8 mouse cellular contexts compared by ENCODE assay signal in genomic region chr14:52013021-52013610, GRCm38 (mm10). TPM values are rescaled to one million over a fixed set of nuclear protein-coding genes. Genes with fewer than 3 reads are reported as not detected.
A peak's percentile ranks its signal among the peaks of the same experiment; 100 is the strongest.
DNase-seq lines count a peak whose midpoint lies in the region; ATAC-seq and TF ChIP-seq lines count a peak whose summit lies in the region.
"Had no signal": no experiment of that assay in that cellular context is flagged by ENCODE, and none has a peak within 500 bp of the region (broad histone marks: within the 10 kb centered on the region; RNA-seq: fewer than 3 reads in every experiment).

No protein-coding gene starts in this region.

- H3K9me3 ChIP-seq in kidney, postnatal 0 days (replicated peaks; ENCODE audit: low read length) = no peaks in the 10 kb centered on the region
- H3K9me3 ChIP-seq in forebrain, embryonic 10.5 days = no peaks in the 10 kb centered on the region
- H3K9me3 ChIP-seq in hindbrain, postnatal 0 days (ENCODE audit: low read length) = no peaks in the 10 kb centered on the region
- no peaks in the 10 kb centered on the region for H3K9me3 ChIP-seq in neural tube, embryonic 12.5 days

- H3K4me1 ChIP-seq in kidney, postnatal 0 days (replicated peaks; ENCODE audit: insufficient read depth, low read length) = peaks cover 37% of the 10 kb centered on the region
- H3K4me1 ChIP-seq in forebrain, embryonic 10.5 days = peaks cover 90% of the 10 kb centered on the region
- H3K4me1 ChIP-seq in hindbrain, postnatal 0 days (ENCODE audit: insufficient read depth, low read length) = peaks cover 47% of the 10 kb centered on the region
- H3K4me1 ChIP-seq in neural tube, embryonic 12.5 days = peaks cover 72% of the 10 kb centered on the region

- peak overlapping the region; percentile 97 for H3K27ac ChIP-seq in kidney, postnatal 0 days
- peak overlapping the region; percentile 100 for H3K27ac ChIP-seq in forebrain, embryonic 10.5 days
- peak overlapping the region; percentile 96 for H3K27ac ChIP-seq in hindbrain, postnatal 0 days
- H3K27ac ChIP-seq in neural tube, embryonic 12.5 days = peak overlapping the region; percentile 98

- peak overlapping the region; percentile 67 for H3K4me2 ChIP-seq in kidney, postnatal 0 days (ENCODE audit: low read length)
- peak overlapping the region; percentile 74 for H3K4me2 ChIP-seq in hindbrain, postnatal 0 days (ENCODE audit: low read depth, low read length)
- H3K4me2 ChIP-seq in neural tube, embryonic 12.5 days (replicated peaks) = peak overlapping the region; percentile 64

- peaks cover 6% of the 10 kb centered on the region; the same call in 1 of the 2 replicates for H3K36me3 ChIP-seq in kidney, postnatal 0 days (ENCODE audit: insufficient read depth, low read length)
- peaks cover 25% of the 10 kb centered on the region for H3K36me3 ChIP-seq in forebrain, embryonic 10.5 days (replicated peaks)
- H3K36me3 ChIP-seq in hindbrain, postnatal 0 days (ENCODE audit: insufficient read depth, low read length) = peaks cover 3% of the 10 kb centered on the region; the same call in 1 of the 2 replicates
- H3K36me3 ChIP-seq in neural tube, embryonic 12.5 days = peaks cover 12% of the 10 kb centered on the region

- peak overlapping the region; percentile 91; the same call in 1 of the 2 replicates for H3K9ac ChIP-seq in kidney, postnatal 0 days (ENCODE audit: low read depth, low read length)
- H3K9ac ChIP-seq in hindbrain, postnatal 0 days (replicated peaks; ENCODE audit: low read length) = peak overlapping the region; percentile 80
- H3K9ac ChIP-seq in neural tube, embryonic 12.5 days = peak overlapping the region; percentile 98

- WGBS in kidney, postnatal 0 days = 56% methylated on average over 8 of the region's 8 CpGs
- 22% methylated on average over 8 of the region's 8 CpGs for WGBS in forebrain, embryonic 10.5 days
- 22% methylated on average over 8 of the region's 8 CpGs for WGBS in hindbrain, postnatal 0 days
- WGBS in neural tube, embryonic 12.5 days = 28% methylated on average over 8 of the region's 8 CpGs

- no peaks in the 10 kb centered on the region for H3K27me3 ChIP-seq in kidney, postnatal 0 days (ENCODE audit: insufficient read depth, low read length)
- no peaks in the 10 kb centered on the region for H3K27me3 ChIP-seq in forebrain, embryonic 10.5 days (ENCODE audit: poor library complexity, severe bottlenecking)
- no peaks in the 10 kb centered on the region for H3K27me3 ChIP-seq in hindbrain, postnatal 0 days (ENCODE audit: insufficient read depth, low read length)
- H3K27me3 ChIP-seq in neural tube, embryonic 12.5 days (replicated peaks) = no peaks in the 10 kb centered on the region

- H3K4me3 ChIP-seq in kidney, postnatal 0 days (replicated peaks; ENCODE audit: low read depth, low read length) = peak overlapping the region; percentile 84; the same call in 1 of the 2 replicates
- H3K4me3 ChIP-seq in forebrain, embryonic 10.5 days = peak overlapping the region; percentile 80
- H3K4me3 ChIP-seq in hindbrain, postnatal 0 days (ENCODE audit: low read length) = peak overlapping the region; percentile 68
- peak overlapping the region; percentile 76 for H3K4me3 ChIP-seq in neural tube, embryonic 12.5 days

- no peak for DNase-seq in kidney, postnatal 0 days (ENCODE audit: low spot score)
- DNase-seq in kidney, adult 9 months = no peak
- DNase-seq in forebrain, embryonic 10.5 days (ENCODE audit: extremely low spot score, low spot score) = no peak
- DNase-seq in hindbrain, postnatal 0 days (ENCODE audit: low spot score) = no peak
- DNase-seq in adrenal gland, adult 18-20 months (ENCODE audit: low spot score in 2 of 2) = no peak

- TF ChIP-seq CTCF in kidney, postnatal 0 days (IDR thresholded peaks at IDR 0.05; ENCODE audit: low read depth) = no peak
- TF ChIP-seq CTCF in hindbrain, postnatal 0 days (IDR thresholded peaks at IDR 0.05; ENCODE audit: low read depth) = no peak

- no peak for ATAC-seq in kidney, postnatal 0 days (replicated peaks; ENCODE audit: low FRiP score, low read depth)
- no peak for ATAC-seq in hindbrain, postnatal 0 days
- ATAC-seq in neural tube, embryonic 12.5 days (ENCODE audit: low FRiP score, low read depth) = no peak
- no peak for ATAC-seq in erythroid progenitor cell, adult 5-6 weeks (replicated peaks; ENCODE audit: low FRiP score, poor library complexity, severe bottlenecking)

RNA-seq across cellular contexts. Expression of gene Tmem253, which starts 2.3 kb away (rescaled TPM):
- polyA plus RNA-seq in kidney, postnatal 0 days (2015; fragmentation: Nextera tagmentation; extraction: Ambion mirVana) = 1.7 and 2.3 TPM in 2 replicates
- polyA plus RNA-seq in forebrain, embryonic 10.5 days (2016; fragmentation: Nextera tagmentation; extraction: Ambion mirVana) = 0.63 and 0.96 TPM in 2 replicates
- not detected in 2 replicates for total RNA-seq in hindbrain, postnatal 0 days (2014; rRNA removed)
- polyA plus RNA-seq in hindbrain, postnatal 0 days (2015; fragmentation: Nextera tagmentation; extraction: Ambion mirVana) = 0.51 and 0.53 TPM in 2 replicates
- 1.0 and 1.3 TPM in 2 replicates for polyA plus RNA-seq in neural tube, embryonic 12.5 days (2016; fragmentation: Nextera tagmentation; extraction: Ambion mirVana)
- total RNA-seq in adrenal gland, adult 18-20 months (2021) = 1 to 10 TPM; 2.1 to 2.3 TPM
- total RNA-seq in erythroid progenitor cell, adult 5-6 weeks (2015; ENCODE audit: low replicate concordance) = 6.5 TPM in 1 of 2 replicates, not detected in the other
- total RNA-seq in erythroid progenitor cell, adult 5-6 weeks (2017; ENCODE audit: low replicate concordance) = 0.15 TPM in 1 of 2 replicates, not detected in the other

RNA-seq across cellular contexts. Expression of gene Zfp219, which starts 7.4 kb away (rescaled TPM):
- polyA plus RNA-seq in kidney, postnatal 0 days (2015; fragmentation: Nextera tagmentation; extraction: Ambion mirVana) = 34.0 and 35.8 TPM in 2 replicates
- polyA plus RNA-seq in forebrain, embryonic 10.5 days (2016; fragmentation: Nextera tagmentation; extraction: Ambion mirVana) = 85.4 and 87.6 TPM in 2 replicates
- 91.7 and 98.7 TPM in 2 replicates for total RNA-seq in hindbrain, postnatal 0 days (2014; rRNA removed)
- 25.8 and 31.0 TPM in 2 replicates for polyA plus RNA-seq in hindbrain, postnatal 0 days (2015; fragmentation: Nextera tagmentation; extraction: Ambion mirVana)
- 78.3 and 84.9 TPM in 2 replicates for polyA plus RNA-seq in neural tube, embryonic 12.5 days (2016; fragmentation: Nextera tagmentation; extraction: Ambion mirVana)
- 10 to 100 TPM; 53.9 to 61.2 TPM for total RNA-seq in adrenal gland, adult 18-20 months (2021)
- total RNA-seq in erythroid progenitor cell, adult 5-6 weeks (2015; ENCODE audit: low replicate concordance) = 2.2 and 4.2 TPM in 2 replicates
- total RNA-seq in erythroid progenitor cell, adult 5-6 weeks (2017; ENCODE audit: low replicate concordance) = 3.9 and 4.8 TPM in 2 replicates

RNA-seq across cellular contexts. Expression of gene Arhgef40, which starts 28.6 kb away (rescaled TPM):
- polyA plus RNA-seq in kidney, postnatal 0 days (2015; fragmentation: Nextera tagmentation; extraction: Ambion mirVana) = 58.0 and 61.3 TPM in 2 replicates
- polyA plus RNA-seq in forebrain, embryonic 10.5 days (2016; fragmentation: Nextera tagmentation; extraction: Ambion mirVana) = 97.5 and 102 TPM in 2 replicates
- total RNA-seq in hindbrain, postnatal 0 days (2014; rRNA removed) = 113 and 124 TPM in 2 replicates
- polyA plus RNA-seq in hindbrain, postnatal 0 days (2015; fragmentation: Nextera tagmentation; extraction: Ambion mirVana) = 56.4 and 61.8 TPM in 2 replicates
- polyA plus RNA-seq in neural tube, embryonic 12.5 days (2016; fragmentation: Nextera tagmentation; extraction: Ambion mirVana) = 105 and 110 TPM in 2 replicates
- total RNA-seq in adrenal gland, adult 18-20 months (2021) = 10 to 100 TPM; 37.8 to 39.7 TPM
- 6.5 and 20.5 TPM in 2 replicates for total RNA-seq in erythroid progenitor cell, adult 5-6 weeks (2015; ENCODE audit: low replicate concordance)
- 11.6 and 16.2 TPM in 2 replicates for total RNA-seq in erythroid progenitor cell, adult 5-6 weeks (2017; ENCODE audit: low replicate concordance)

RNA-seq across cellular contexts. Expression of gene Olfr221, which starts 29.1 kb away (rescaled TPM):
- polyA plus RNA-seq in kidney, postnatal 0 days (2015; fragmentation: Nextera tagmentation; extraction: Ambion mirVana) = not detected in 2 replicates
- not detected in 2 replicates for polyA plus RNA-seq in forebrain, embryonic 10.5 days (2016; fragmentation: Nextera tagmentation; extraction: Ambion mirVana)
- total RNA-seq in hindbrain, postnatal 0 days (2014; rRNA removed) = not detected in 2 replicates
- polyA plus RNA-seq in hindbrain, postnatal 0 days (2015; fragmentation: Nextera tagmentation; extraction: Ambion mirVana) = not detected in 2 replicates
- polyA plus RNA-seq in neural tube, embryonic 12.5 days (2016; fragmentation: Nextera tagmentation; extraction: Ambion mirVana) = not detected in 2 replicates
- not detected for total RNA-seq in adrenal gland, adult 18-20 months (2021)
- total RNA-seq in erythroid progenitor cell, adult 5-6 weeks (2015; ENCODE audit: low replicate concordance) = not detected in 2 replicates
- total RNA-seq in erythroid progenitor cell, adult 5-6 weeks (2017; ENCODE audit: low replicate concordance) = not detected in 2 replicates
- total RNA-seq: left cerebral cortex, adult 18-20 months had no signal
